Mouse (Mus musculus) liver, adult 2 months (tissue): ENCODE data around the gene Pcare. TPM values are rescaled to one million over a fixed set of nuclear protein-coding genes. Genes with fewer than 3 reads are reported as not detected.

ENCODE experiments used
- DNase-seq: peaks from one replicate; pipeline ENCODE4 v3.0.0-alpha.2; 2011; ENCODE audit warnings: low read depth, low spot score; ENCODE audit errors: extremely low read depth
- H3K27ac ChIP-seq: fragments of 200-500 bp; replicated peaks from 2 replicates; pipeline ENCODE4 v1.5.1; 2012; ENCODE audit warnings: low read depth, mild to moderate bottlenecking, control low read depth, inconsistent platforms, low read length; ENCODE audit not compliant: insufficient read depth
- H3K27me3 ChIP-seq: fragments of 200-500 bp; 2 replicates; pipeline ENCODE4 v1.6.1; 2012; ENCODE audit warnings: mild to moderate bottlenecking, moderate library complexity, low read length, inconsistent platforms; ENCODE audit not compliant: control insufficient read depth, insufficient read depth
- H3K36me3 ChIP-seq: fragments of 200-500 bp; 2 replicates; pipeline ENCODE4 v1.6.1; 2012; ENCODE audit warnings: low read length, inconsistent platforms; ENCODE audit not compliant: control insufficient read depth, insufficient read depth
- H3K4me1 ChIP-seq: fragments of 200-500 bp; 2 replicates; pipeline ENCODE4 v1.6.1; 2011; ENCODE audit warnings: low read length; ENCODE audit not compliant: control insufficient read depth, insufficient read depth
- H3K4me3 ChIP-seq: fragments of 200-500 bp; 2 replicates; pipeline ENCODE4 v1.5.1; 2011; ENCODE audit warnings: low read depth, mild to moderate bottlenecking, control low read depth, low read length, moderate library complexity; ENCODE audit not compliant: insufficient read depth
- H3K79me2 ChIP-seq: fragments of 200-500 bp; 2 replicates; pipeline ENCODE4 v1.6.1; 2012; ENCODE audit warnings: inconsistent platforms, mild to moderate bottlenecking, low read length, moderate library complexity; ENCODE audit not compliant: control insufficient read depth, insufficient read depth
- H3K9ac ChIP-seq: fragments of 200-500 bp; 2 replicates; pipeline ENCODE4 v1.6.1; 2012; ENCODE audit warnings: low read depth, mild to moderate bottlenecking, control low read depth, inconsistent platforms, low read length
- CTCF ChIP-seq: fragments of 200-500 bp; IDR thresholded peaks from 2 replicates; pipeline ENCODE4 v1.5.1; 2011; ENCODE audit warnings: low read depth, low read length, control low read depth
- POLR2A ChIP-seq: fragments of 200-500 bp; IDR thresholded peaks from 2 replicates; pipeline ENCODE4 v1.6.1; 2011; ENCODE audit warnings: low read length, control low read depth; ENCODE audit not compliant: insufficient read depth; ENCODE audit errors: extremely low read depth
- WGBS: fragments of 180-500 bp; shearing (Covaris S2); methylation state at CpG from one replicate; pipeline ENCODE4 v1.1.7; 2018; 5-methylcytosine and 5-hydroxymethylcytosine counted together
- polyA plus RNA-seq: library from polyadenylated mRNA; depleted of rRNA; stranded (reverse); fragments of >200 nt; gene quantifications from 2 replicates; pipeline ENCODE4 v1.2.3, GENCODE M21; 2012; rRNA removed
- total RNA-seq: library from RNA; depleted of rRNA; stranded (reverse); fragments of >200 nt; gene quantifications from 2 replicates; pipeline ENCODE4 v1.2.3, GENCODE M21; 2014; rRNA removed

Pcare gene
- total RNA-seq: not detected in 2 replicates
- polyA plus RNA-seq: not detected in 2 replicates

DNA sequence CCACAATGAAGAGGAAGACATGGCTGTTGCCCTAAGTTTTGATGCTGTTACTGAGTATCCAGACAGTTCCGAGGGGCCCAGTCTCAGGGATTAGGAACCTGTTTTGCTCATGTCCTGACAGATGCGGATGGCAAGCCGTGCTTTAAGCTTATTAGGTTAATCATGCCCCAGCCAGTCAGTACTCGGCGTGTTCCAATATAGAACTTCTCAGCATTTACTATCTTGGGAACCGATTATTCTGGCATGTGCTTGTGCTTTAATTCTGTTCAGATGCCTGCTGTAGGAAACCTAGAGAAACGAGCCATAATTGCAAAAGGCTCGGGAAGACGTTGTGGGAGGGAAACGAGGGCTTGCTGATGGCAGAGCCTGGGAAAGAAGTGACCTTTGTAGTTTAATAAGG is at the start of gene Pcare:
Pcare (minus strand) TSS at position 64 of the 400 bp plus-strand sequence.
- Histone ChIP-seq H3K79me2 (no peaks in the 10 kb centered on the region), H3K27me3 (no peaks in the 10 kb centered on the region), H3K9ac (no peak within 1 kb of the TSS), H3K27ac (no peak within 1 kb of the TSS), H3K4me1 (no peaks in the 10 kb centered on the region), H3K4me3 (no peak within 1 kb of the TSS), H3K36me3 (no peaks in the 10 kb centered on the region)
- no peak for DNase-seq
- TF ChIP-seq CTCF (no peak), POLR2A (no peak)
- WGBS: 81% methylated on average over 10 of the region's 10 CpGs

DNA sequence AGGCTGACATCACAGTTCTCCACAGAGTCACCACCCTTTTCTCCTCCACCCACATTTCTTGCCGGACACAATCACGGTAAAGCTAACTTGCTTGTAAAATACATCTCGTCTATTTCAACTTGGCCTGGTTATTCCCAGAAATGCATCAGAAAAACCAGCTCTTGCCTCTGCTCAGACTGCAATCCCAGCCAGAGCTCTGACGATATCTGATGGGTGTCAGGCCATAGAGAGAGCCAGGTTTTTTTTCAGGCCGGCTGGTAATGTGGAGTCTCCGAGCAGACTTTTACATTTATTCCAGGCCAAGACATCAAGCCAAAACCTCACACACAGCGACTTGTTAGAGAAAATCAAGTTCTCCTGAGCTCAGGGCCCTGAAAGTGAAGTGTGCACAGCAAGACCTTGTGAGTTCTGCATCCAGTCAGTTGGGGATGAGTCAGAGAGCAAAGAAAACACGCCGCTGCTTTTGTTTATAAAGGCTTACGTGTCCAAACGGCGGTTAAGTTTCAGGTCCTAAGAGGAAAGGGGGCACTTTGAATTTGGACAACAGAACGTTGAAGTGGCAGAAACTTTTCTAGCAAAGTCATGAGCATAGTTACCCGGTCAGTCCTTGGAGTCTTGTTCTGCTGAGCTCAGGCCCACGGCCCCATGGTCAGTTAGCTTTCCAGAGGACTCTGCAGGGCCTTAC is 43.0 kb upstream of the Pcare start:
- Histone ChIP-seq H3K36me3 (no peaks in the 10 kb centered on the region), H3K4me3 (no peak overlapping the region), H3K4me1 (no peaks in the 10 kb centered on the region), H3K27ac (no peak overlapping the region), H3K79me2 (no peaks in the 10 kb centered on the region), H3K27me3 (no peaks in the 10 kb centered on the region), H3K9ac (no peak overlapping the region)
- TF ChIP-seq POLR2A: no peak
- TF ChIP-seq CTCF: no peak
- DNase-seq: no peak
- 80% methylated on average over 15 of the region's 15 CpGs for WGBS

DNA sequence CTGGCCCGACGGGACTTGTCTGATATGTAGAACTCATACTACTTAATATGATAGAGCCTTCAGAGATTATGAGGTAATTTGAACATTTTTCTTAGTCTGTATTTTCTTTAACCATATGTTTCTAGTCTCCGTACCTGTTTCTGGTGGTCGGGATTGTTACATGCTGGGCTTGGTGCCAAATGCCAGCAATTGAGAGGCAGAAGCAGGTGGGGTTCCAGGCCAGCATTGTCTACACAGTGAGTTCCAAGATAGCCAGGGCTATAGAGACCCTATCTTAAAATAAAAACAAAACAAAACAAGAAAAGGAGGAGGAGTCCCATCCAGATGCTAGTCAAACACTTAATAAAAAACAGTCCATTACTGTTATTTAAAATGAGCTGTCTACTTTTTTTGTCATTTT is 38.9 kb upstream of the Pcare start:
- 87% methylated on average over 4 of the region's 4 CpGs for WGBS
- H3K27ac ChIP-seq: no peak overlapping the region
- no peak overlapping the region for H3K9ac ChIP-seq
- DNase-seq: no peak
- no peaks in the 10 kb centered on the region for H3K4me1 ChIP-seq
- no peak for TF ChIP-seq POLR2A
- TF ChIP-seq CTCF: no peak
- no peak overlapping the region for H3K4me3 ChIP-seq
- H3K36me3 ChIP-seq: no peaks in the 10 kb centered on the region
- no peaks in the 10 kb centered on the region for H3K79me2 ChIP-seq
- no peaks in the 10 kb centered on the region for H3K27me3 ChIP-seq

DNA sequence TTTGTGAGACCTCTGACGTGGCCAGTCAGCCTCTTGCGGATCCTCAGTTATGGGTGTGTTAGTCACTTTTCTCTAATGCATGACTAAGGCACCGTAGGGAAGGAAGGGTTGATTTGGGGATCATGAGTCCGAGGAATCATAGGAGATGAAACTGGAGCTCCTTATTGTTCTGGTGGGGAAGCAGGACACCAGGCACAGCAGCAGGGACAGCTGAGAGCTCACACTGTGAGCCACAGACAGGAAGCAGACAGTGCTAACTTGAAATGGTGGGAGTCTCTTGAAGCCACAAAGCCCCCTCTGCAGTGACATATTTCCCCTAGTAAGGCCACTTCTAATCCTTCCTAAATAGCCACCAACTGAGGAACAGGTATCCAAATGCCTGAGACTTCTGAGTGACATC is 38.4 kb upstream of the Pcare start:
- Histone ChIP-seq H3K4me3 (no peak overlapping the region), H3K79me2 (no peaks in the 10 kb centered on the region), H3K4me1 (no peaks in the 10 kb centered on the region), H3K27me3 (no peaks in the 10 kb centered on the region), H3K9ac (no peak overlapping the region), H3K27ac (no peak overlapping the region), H3K36me3 (no peaks in the 10 kb centered on the region)
- 86% methylated on average over 4 of the region's 4 CpGs for WGBS
- TF ChIP-seq CTCF (no peak), POLR2A (no peak)
- no peak for DNase-seq

DNA sequence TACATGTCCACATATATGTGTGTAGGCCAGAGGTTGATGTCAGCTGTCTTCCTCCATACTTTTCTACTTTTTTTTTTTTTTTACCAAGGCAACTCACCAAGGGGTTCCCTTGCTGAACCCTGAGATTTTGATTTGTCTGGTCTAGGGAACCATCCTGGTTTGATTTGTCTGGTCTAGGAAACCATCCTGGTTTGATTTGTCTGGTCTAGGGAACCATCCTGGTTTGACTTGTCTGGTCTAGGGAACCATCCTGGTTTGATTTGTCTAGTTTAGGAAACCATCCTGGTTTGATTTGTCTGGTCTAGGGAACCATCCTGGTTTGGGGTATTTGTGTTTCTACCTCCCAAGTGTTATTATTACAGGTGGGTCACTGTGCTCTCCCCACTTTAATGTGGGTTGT is 33.8 kb upstream of the Pcare start:
- H3K4me1 ChIP-seq: no peaks in the 10 kb centered on the region
- H3K9ac ChIP-seq: no peak overlapping the region
- DNase-seq: no peak
- no peak overlapping the region for H3K4me3 ChIP-seq
- H3K79me2 ChIP-seq: no peaks in the 10 kb centered on the region
- no peak overlapping the region for H3K27ac ChIP-seq
- H3K36me3 ChIP-seq: no peaks in the 10 kb centered on the region
- peaks cover 6% of the 10 kb centered on the region; the same call in 1 of the 2 replicates for H3K27me3 ChIP-seq
- no peak for TF ChIP-seq CTCF
- no peak for TF ChIP-seq POLR2A

DNA sequence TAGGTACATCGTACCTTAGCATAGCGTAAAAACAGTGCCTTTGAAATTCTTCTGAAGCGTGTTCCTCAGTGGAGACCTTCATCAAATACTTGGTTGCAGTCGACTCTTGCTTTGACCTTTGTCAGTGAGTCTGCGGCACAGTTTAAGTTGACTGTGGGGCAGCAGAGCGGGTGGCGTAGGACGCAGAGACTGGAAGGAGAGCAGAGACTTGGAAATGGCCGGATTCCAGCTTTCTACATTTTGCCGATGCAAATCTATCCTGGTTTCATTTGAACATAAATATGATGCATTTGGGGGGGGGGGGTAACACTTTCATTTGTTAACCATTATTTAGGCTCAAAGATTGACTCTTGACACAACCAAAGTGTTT is 30.7 kb upstream of the Pcare start:
- DNase-seq: no peak
- Histone ChIP-seq H3K79me2 (no peaks in the 10 kb centered on the region), H3K27ac (no peak overlapping the region), H3K27me3 (peaks cover 6% of the 10 kb centered on the region; the same call in 1 of the 2 replicates), H3K4me3 (no peak overlapping the region), H3K4me1 (no peaks in the 10 kb centered on the region), H3K9ac (no peak overlapping the region), H3K36me3 (no peaks in the 10 kb centered on the region)
- WGBS: 22% methylated on average over 10 of the region's 10 CpGs
- no peak for TF ChIP-seq POLR2A
